Mouse (Mus musculus): ENCODE data around the gene Cfap45. TPM values are rescaled to one million over a fixed set of nuclear protein-coding genes. Genes with fewer than 3 reads are reported as not detected.
A peak's percentile ranks its signal among the peaks of the same experiment; 100 is the strongest.

Gene Cfap45
- polyA plus RNA-seq, 1 experiment from 2014 or later = 2.6 TPM

DNA sequence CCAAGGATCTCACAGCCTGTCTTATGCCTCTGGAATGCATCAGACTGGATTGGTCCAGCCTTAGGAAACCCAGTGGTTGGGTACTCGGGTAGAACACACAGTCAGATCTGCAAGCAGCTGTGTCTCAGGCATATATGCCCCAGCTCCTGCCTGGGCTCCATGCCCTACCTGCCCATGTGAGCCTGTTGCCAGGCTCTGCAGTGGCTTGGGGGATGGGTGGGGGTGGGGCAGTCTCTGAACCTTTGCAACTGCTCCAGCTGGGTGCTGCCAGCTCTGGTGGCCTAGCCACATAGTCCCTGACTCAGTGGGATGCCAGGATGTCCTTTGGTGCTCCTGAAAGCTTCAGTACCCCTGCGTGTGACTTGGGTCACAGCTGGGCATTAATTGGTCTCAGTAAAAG, 28.7 kb downstream of the Cfap45 start:
- H3K36me3 ChIP-seq (replicated peaks) = no peaks in the 10 kb centered on the region
- WGBS = 6% methylated on average over 2 of the region's 2 CpGs
- peak overlapping the region; percentile 47 for H3K4me3 ChIP-seq (replicated peaks)
- H3K9ac ChIP-seq = 0 out of 2 replicates have a peak overlapping the region, but pooled peaks have one; percentile 53
- H3K4me2 ChIP-seq = peak overlapping the region; percentile 71
- H3K27ac ChIP-seq = no peak overlapping the region
- peaks cover 7% of the 10 kb centered on the region; the same call in 1 of the 2 replicates for H3K27me3 ChIP-seq
- H3K9me3 ChIP-seq = no peaks in the 10 kb centered on the region
- H3K4me1 ChIP-seq = peaks cover 33% of the 10 kb centered on the region
- no peak for ATAC-seq (ENCODE audit: low FRiP score)

DNA sequence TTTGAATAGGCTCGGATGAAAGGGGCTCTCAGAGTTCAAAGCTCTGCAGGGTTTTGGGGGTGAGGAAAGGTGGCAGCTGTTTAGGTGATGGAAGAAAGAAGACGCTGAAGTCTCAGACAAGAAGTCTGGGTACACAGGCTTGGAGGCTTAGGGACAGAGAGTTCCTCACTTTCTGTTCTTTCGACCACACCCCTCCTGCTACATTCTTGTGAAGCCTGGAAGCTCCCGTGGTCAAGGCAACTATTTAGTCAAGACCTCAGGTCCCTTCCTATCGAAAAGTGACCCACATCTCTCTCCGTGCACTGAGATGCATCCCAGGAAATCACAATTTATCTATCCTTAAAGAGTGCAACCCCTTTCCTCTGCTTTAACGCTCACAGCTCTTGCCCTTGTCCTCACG, 29.1 kb downstream of the Cfap45 start:
- H3K27ac ChIP-seq = no peak overlapping the region
- peak overlapping the region; percentile 47 for H3K4me3 ChIP-seq (replicated peaks)
- no peak for ATAC-seq (ENCODE audit: low FRiP score)
- WGBS = 4% methylated on average over 8 of the region's 8 CpGs
- peaks cover 7% of the 10 kb centered on the region; the same call in 1 of the 2 replicates for H3K27me3 ChIP-seq
- H3K9ac ChIP-seq = peak overlapping the region; percentile 53
- peak overlapping the region; percentile 71 for H3K4me2 ChIP-seq
- no peaks in the 10 kb centered on the region for H3K9me3 ChIP-seq
- H3K4me1 ChIP-seq = peaks cover 33% of the 10 kb centered on the region
- H3K36me3 ChIP-seq (replicated peaks) = no peaks in the 10 kb centered on the region

DNA sequence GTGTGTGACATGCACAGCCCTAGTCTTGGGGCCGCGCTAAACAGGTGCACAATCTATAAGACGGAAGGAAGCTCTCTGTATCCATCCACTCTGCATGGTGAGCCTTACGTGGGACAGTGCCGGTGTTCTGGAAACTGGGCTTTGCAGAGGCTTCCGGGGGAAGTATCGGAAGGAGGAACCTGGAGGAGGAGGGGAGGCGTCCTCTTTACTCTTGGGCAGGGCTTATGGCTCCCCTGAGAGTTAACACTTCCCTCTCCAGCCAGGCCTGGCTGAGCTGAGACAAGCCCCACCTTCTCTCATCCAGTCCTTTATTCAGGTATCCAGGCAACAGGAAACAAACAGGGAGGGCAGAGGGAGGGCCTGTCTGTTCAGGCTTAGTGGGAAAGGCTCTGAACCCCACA, 29.9 kb downstream of the Cfap45 start:
- H3K27me3 ChIP-seq = peaks cover 9% of the 10 kb centered on the region; the same call in 1 of the 2 replicates
- H3K4me3 ChIP-seq (replicated peaks) = peak overlapping the region; percentile 47
- peaks cover 33% of the 10 kb centered on the region for H3K4me1 ChIP-seq
- no peak overlapping the region for H3K27ac ChIP-seq
- H3K9me3 ChIP-seq = no peaks in the 10 kb centered on the region
- peak overlapping the region; percentile 71 for H3K4me2 ChIP-seq
- 0% methylated on average over 8 of the region's 8 CpGs for WGBS
- ATAC-seq (ENCODE audit: low FRiP score) = peak; percentile 92
- no peaks in the 10 kb centered on the region for H3K36me3 ChIP-seq (replicated peaks)
- H3K9ac ChIP-seq = peak overlapping the region; percentile 53

DNA sequence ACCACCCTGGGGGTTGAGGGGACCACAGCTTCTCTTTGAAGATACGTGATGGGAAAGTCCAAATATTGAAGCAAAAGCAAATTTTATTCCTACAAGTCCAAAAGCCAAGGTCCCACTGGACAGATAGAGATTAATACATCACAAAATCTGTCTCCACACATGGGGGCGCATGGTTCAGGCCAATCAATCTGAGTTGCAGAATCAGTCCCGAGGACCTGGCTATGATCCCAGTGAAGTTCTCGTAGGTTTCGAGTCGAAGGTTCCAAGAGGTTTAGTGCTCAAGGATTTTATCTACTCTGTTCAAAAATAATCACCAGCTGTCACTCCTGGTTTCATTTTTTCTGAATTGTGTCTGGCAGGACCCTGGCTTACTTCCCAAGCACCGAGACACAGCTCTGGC, 30.4 kb downstream of the Cfap45 start:
- no peaks in the 10 kb centered on the region for H3K9me3 ChIP-seq
- no peak overlapping the region for H3K27ac ChIP-seq
- H3K36me3 ChIP-seq (replicated peaks) = no peaks in the 10 kb centered on the region
- peak; percentile 5; the same call in 1 of the 2 replicates for ATAC-seq (ENCODE audit: low FRiP score)
- 53% methylated on average over 7 of the region's 7 CpGs for WGBS
- peaks cover 14% of the 10 kb centered on the region; the same call in 1 of the 2 replicates for H3K27me3 ChIP-seq
- no peak overlapping the region for H3K9ac ChIP-seq
- H3K4me1 ChIP-seq = peaks cover 33% of the 10 kb centered on the region
- peak overlapping the region; percentile 71 for H3K4me2 ChIP-seq
- H3K4me3 ChIP-seq (replicated peaks) = peak overlapping the region; percentile 47; the same call in 1 of the 2 replicates

DNA sequence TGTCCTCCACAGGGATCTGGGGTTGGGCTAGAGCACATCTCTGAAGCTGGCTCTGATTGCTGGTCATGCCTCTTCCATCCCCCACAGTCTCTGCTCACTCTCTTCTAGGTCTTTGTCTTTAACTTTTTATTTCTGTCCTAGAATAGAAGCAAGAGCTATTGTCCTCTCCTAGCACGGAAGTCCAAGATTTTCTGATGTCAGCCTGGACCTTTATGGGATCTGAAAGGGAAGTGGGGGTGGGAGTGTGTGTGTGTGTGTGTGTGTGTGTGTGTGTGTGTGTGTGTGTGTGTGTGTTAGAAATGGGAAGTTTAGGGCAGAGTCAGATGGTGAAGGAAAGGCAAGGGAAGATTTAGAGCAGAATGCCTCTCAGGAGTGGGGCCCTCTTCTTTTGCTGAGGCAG, 32.0 kb downstream of the Cfap45 start:
- Histone ChIP-seq H3K27me3 (peaks cover 17% of the 10 kb centered on the region; the same call in 1 of the 2 replicates), H3K4me1 (peaks cover 33% of the 10 kb centered on the region), H3K4me3 (replicated peaks) (no peak overlapping the region), H3K4me2 (no peak overlapping the region), H3K36me3 (replicated peaks) (no peaks in the 10 kb centered on the region), H3K9ac (no peak overlapping the region), H3K9me3 (no peaks in the 10 kb centered on the region), H3K27ac (no peak overlapping the region)
- ATAC-seq (ENCODE audit: low FRiP score) = no peak
- 45% methylated on average over 1 of the region's 1 CpGs for WGBS

DNA sequence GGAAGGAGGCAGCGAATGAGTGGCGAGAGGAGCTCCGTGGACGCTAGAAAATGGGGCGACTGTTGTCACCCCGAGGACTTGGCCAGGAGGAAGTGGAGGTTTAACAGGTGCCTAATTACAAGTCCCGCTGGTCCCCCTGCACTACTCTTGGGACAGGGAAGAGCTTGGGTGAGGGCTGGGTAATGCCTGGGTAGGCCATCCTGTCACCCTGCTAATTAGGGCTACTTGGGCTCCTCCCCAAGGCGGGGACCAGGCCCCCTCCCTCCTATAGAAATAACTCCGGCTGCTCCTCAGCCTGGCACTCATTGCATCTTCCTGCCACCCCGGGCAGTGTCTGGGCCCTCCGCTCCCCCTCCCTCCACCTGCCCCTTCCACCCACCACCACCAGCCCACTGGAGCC, 35.0 kb downstream of the Cfap45 start, which contains the start of gene Vsig8:
Vsig8 (plus strand) TSS at position 301 of the 400 bp plus-strand sequence.
- no peak within 1 kb of the TSS for H3K4me3 ChIP-seq (replicated peaks)
- no peaks in the 10 kb centered on the region for H3K36me3 ChIP-seq (replicated peaks)
- peaks cover 18% of the 10 kb centered on the region for H3K4me1 ChIP-seq
- no peak within 1 kb of the TSS for H3K4me2 ChIP-seq
- H3K27me3 ChIP-seq = peaks cover 29% of the 10 kb centered on the region
- H3K27ac ChIP-seq = no peak within 1 kb of the TSS
- WGBS = 83% methylated on average over 11 of the region's 11 CpGs
- H3K9me3 ChIP-seq = no peaks in the 10 kb centered on the region
- H3K9ac ChIP-seq = no peak within 1 kb of the TSS
- no peak for ATAC-seq (ENCODE audit: low FRiP score)

DNA sequence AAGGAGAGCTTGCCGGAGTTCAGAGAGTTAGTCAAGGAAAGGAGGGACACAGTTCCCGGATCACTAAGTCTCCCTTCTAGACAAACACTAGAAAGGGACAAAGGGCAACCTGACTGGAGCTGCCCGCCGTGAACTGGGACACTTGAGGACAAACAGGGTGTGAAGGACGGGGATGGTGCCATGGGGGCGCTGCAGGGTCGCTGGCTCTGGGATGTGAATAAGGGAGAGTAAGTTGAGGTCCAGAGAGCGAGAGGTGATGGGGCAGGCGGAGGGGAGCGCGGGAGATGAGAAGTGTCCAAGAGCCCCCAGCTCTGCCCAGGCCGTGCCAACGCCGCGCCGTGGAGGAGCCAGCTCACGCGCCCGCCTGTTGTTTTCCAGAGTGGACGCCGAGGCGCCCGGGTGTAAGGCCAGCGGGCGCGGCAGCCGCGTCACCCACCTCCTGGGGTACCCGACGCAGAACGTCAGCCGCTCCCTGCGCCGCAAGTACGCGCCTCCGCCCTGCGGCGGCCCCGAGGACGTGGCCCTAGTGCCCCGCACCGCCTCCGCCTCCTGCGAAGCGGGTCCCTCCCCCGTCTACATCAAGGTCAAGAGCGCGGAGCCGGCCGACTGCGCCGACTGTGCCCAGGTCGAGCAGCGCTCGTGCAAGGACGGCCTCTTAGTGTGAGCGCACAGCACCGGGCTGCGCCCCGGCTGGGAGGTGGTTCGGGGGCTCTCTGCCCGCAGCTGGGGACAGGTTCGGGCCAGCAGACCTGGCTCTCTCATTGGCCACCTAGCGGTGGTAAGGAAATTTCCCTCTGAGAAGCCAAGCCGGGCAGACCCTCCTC, 42.3 kb downstream of the Cfap45 start:
- peak overlapping the region; percentile 72 for H3K9ac ChIP-seq
- peaks cover 65% of the 10 kb centered on the region for H3K27me3 ChIP-seq
- H3K9me3 ChIP-seq = no peaks in the 10 kb centered on the region
- peak; percentile 90 for ATAC-seq (ENCODE audit: low FRiP score)
- no peaks in the 10 kb centered on the region for H3K36me3 ChIP-seq (replicated peaks)
- H3K4me2 ChIP-seq = peak overlapping the region; percentile 97
- H3K27ac ChIP-seq = no peak overlapping the region
- peaks cover 19% of the 10 kb centered on the region for H3K4me1 ChIP-seq
- under 1% methylated on average over 66 of the region's 66 CpGs for WGBS
- H3K4me3 ChIP-seq (replicated peaks) = peak overlapping the region; percentile 70

DNA sequence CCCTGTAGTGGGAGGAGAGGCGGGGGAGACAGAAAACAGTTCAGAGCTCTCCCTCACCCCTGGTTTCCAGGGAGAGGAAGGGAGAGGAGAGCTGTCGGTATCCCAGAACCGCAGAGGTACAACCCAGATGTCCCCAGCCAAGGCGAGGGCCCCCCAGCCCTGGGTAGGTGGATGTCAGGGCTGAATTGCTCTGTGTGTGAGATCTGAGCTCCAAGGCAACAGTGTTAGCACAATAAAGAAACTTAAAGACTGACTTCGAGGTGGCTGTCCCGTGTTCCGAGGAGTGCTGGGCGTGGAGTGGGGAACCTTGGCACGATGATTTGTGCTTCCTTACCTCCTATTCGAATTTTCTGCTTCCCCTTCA, 42.8 kb downstream of the Cfap45 start:
- Histone ChIP-seq H3K36me3 (replicated peaks) (no peaks in the 10 kb centered on the region), H3K27ac (no peak overlapping the region), H3K9ac (peak overlapping the region; percentile 72), H3K4me1 (peaks cover 19% of the 10 kb centered on the region), H3K4me2 (peak overlapping the region; percentile 97), H3K9me3 (no peaks in the 10 kb centered on the region), H3K4me3 (replicated peaks) (peak overlapping the region; percentile 70), H3K27me3 (peaks cover 65% of the 10 kb centered on the region)
- 1% methylated on average over 10 of the region's 10 CpGs for WGBS
- no peak for ATAC-seq (ENCODE audit: low FRiP score)

DNA sequence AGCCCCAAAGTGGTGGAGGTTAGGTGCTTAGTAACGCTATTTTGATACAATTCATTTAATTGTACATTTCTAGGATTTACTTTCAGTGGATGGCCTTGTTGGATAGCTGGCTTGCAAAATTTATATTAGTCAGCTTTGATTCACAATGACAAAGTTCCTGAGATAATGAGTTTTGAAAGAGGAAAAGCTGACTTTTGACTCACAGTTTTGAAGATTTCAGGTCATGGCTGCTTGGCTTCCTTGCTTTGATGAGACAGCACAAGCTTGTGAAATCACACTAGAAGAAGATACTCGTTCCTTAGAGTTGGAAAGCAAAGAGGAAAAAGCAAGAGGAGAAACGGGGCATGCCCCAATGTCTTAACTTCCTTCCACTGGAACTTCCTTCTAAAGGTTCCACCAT, 45.5 kb downstream of the Cfap45 start:
- 66% methylated on average over 3 of the region's 3 CpGs for whole genome bisulfite sequencing

DNA sequence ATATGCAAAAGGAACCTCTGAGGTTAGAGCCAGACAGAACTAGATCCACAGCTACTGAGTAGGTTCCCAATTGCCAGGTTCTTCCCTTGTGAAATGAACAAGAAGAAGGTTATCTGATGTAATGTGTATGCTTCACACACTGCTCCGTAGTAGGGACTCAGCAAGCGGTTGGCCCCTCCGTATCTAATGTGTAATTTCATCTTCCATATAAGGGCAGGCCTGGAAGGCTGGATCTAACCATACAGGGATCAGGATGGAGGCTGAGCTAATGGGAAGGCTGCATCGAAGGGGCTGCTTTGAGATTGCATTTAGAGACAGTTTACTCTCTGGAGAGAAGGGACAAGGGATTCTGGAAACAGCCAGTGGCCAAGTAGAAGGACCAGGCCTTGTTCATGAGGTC, 47.2 kb downstream of the Cfap45 start:
- H3K4me1 ChIP-seq = peaks cover 8% of the 10 kb centered on the region
- WGBS = 83% methylated on average over 4 of the region's 4 CpGs
- H3K4me3 ChIP-seq (replicated peaks) = no peak overlapping the region
- peaks cover 26% of the 10 kb centered on the region for H3K27me3 ChIP-seq
- H3K9ac ChIP-seq = no peak overlapping the region
- no peak overlapping the region for H3K4me2 ChIP-seq
- H3K27ac ChIP-seq = no peak overlapping the region
- H3K9me3 ChIP-seq = no peaks in the 10 kb centered on the region
- no peaks in the 10 kb centered on the region for H3K36me3 ChIP-seq (replicated peaks)
- no peak for ATAC-seq (ENCODE audit: low FRiP score)

More for the DNA sequence above, 45.5 kb downstream of the Cfap45 start:
- no peaks in the 10 kb centered on the region for H3K36me3 ChIP-seq (replicated peaks)
- no peak overlapping the region for H3K27ac ChIP-seq
- H3K9ac ChIP-seq = no peak overlapping the region
- H3K9me3 ChIP-seq = no peaks in the 10 kb centered on the region
- no peak overlapping the region for H3K4me3 ChIP-seq (replicated peaks)
- H3K4me2 ChIP-seq = no peak overlapping the region
- peaks cover 19% of the 10 kb centered on the region for H3K4me1 ChIP-seq
- no peak for ATAC-seq (ENCODE audit: low FRiP score)
- peaks cover 43% of the 10 kb centered on the region for H3K27me3 ChIP-seq

DNA sequence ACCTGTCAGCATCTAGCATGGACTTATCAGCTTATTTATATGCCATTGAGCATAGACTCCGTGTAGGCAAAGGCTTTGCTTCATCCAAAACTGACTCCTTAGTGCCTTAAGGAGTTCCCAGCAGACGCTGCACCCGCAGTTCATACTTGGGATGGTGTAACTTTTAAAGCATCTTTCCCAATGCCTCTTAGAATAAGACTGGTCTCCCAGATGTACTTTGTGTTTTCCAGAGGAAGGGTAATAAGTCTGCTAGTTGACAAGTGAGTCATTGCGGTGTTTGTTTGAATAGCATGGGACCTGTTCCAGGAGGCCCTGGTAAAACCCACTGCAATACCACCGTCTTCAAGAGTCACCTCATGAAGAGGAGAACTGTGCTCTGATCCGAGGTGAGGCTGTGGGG, 59.5 kb downstream of the Cfap45 start:
- peaks cover 29% of the 10 kb centered on the region for H3K27me3 ChIP-seq
- no peak overlapping the region for H3K27ac ChIP-seq
- ATAC-seq (ENCODE audit: low FRiP score) = no peak
- 84% methylated on average over 6 of the region's 6 CpGs for WGBS
- H3K36me3 ChIP-seq (replicated peaks) = no peaks in the 10 kb centered on the region
- H3K4me2 ChIP-seq = no peak overlapping the region
- H3K9ac ChIP-seq = no peak overlapping the region
- 0 out of 2 replicates have a peak, but pooled peaks cover 1% of the 10 kb centered on the region for H3K4me1 ChIP-seq
- no peak overlapping the region for H3K4me3 ChIP-seq (replicated peaks)
- no peaks in the 10 kb centered on the region for H3K9me3 ChIP-seq

DNA sequence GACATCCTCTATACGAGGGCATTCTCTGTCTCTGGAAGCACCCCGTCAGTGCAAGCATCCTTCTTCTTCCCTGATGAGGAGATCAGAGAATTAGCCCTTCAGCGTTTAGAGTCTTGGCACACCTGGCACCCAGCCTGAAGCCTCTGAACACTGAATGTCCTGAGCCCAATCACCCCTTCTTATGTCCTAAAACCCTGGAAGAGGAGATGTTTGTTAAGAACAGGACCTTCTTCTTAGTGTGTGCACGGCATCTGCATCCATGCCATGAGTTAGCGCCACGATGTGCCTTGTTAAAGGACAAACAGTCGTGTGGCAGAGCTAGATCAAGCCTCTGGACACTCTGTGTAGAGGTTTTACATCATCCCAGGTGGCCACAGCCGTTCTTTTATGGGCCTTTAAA, 61.8 kb downstream of the Cfap45 start:
- WGBS = 87% methylated on average over 8 of the region's 8 CpGs
- Histone ChIP-seq H3K4me2 (no peak overlapping the region), H3K27me3 (peaks cover 41% of the 10 kb centered on the region), H3K4me3 (replicated peaks) (no peak overlapping the region), H3K4me1 (peaks cover 16% of the 10 kb centered on the region), H3K9me3 (no peaks in the 10 kb centered on the region), H3K9ac (no peak overlapping the region), H3K36me3 (replicated peaks) (no peaks in the 10 kb centered on the region), H3K27ac (no peak overlapping the region)
- no peak for ATAC-seq (ENCODE audit: low FRiP score)

DNA sequence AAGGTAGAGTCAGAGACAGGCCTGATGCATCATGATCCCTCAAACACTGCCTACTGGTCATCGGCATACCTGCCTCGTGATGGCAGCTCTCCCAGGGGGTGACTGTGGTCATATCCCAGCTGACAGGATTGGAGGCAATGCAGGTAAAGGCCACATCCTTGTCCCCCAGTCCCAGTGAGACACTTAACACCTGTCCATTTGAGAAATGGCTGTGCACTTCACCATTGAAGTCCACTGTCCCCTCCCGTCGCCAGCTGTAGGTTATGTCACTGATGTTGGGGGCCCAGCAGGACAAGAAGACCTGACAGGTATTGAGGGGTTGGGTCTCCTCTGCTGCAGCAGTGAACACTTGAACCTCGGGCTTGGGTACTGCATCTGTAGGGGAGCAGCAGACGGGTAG, 63.7 kb downstream of the Cfap45 start:
- H3K27me3 ChIP-seq = peaks cover 53% of the 10 kb centered on the region
- H3K4me1 ChIP-seq = peaks cover 16% of the 10 kb centered on the region
- no peak overlapping the region for H3K4me2 ChIP-seq
- H3K9me3 ChIP-seq = no peaks in the 10 kb centered on the region
- H3K4me3 ChIP-seq (replicated peaks) = no peak overlapping the region
- no peaks in the 10 kb centered on the region for H3K36me3 ChIP-seq (replicated peaks)
- no peak overlapping the region for H3K9ac ChIP-seq
- ATAC-seq (ENCODE audit: low FRiP score) = no peak
- no peak overlapping the region for H3K27ac ChIP-seq
- WGBS = 82% methylated on average over 6 of the region's 6 CpGs
